In genomic region chr2:77815775-77816412, GRCm38 (mm10) we compare ENCODE assay signal across 8 mouse cellular contexts. TPM values are rescaled to one million over a fixed set of nuclear protein-coding genes. Genes with fewer than 3 reads are reported as not detected.
DNase-seq lines count a peak whose midpoint lies in the region; ATAC-seq and TF ChIP-seq lines count a peak whose summit lies in the region.

No protein-coding gene starts in this region.

- no peaks in the 10 kb centered on the region for H3K4me1 ChIP-seq in liver, embryonic 11.5 days (replicated peaks; ENCODE audit: control insufficient read depth, insufficient read depth, low read length)
- 0 out of 2 replicates have a peak, but pooled peaks cover 2% of the 10 kb centered on the region for H3K4me1 ChIP-seq in heart, embryonic 16.5 days (ENCODE audit: control insufficient read depth, insufficient read depth, low read length)
- peaks cover 6% of the 10 kb centered on the region; the same call in 1 of the 2 replicates for H3K4me1 ChIP-seq in olfactory bulb, adult 2 months (ENCODE audit: control insufficient read depth, insufficient read depth, low read length)

- H3K9ac ChIP-seq in liver, embryonic 11.5 days (ENCODE audit: low read depth, low read length) = no peak overlapping the region
- H3K9ac ChIP-seq in heart, embryonic 16.5 days (ENCODE audit: low read length) = peak overlapping the region; percentile 72

- peak; percentile 34 for DNase-seq in liver, embryonic 11.5 days (ENCODE audit: low spot score)
- no peak for DNase-seq in liver
- DNase-seq in cerebellum, postnatal 14 days = peak; percentile 80 to 87
- DNase-seq in left cerebral cortex, postnatal 25 days (ENCODE audit: low spot score in 2 of 2) = peak; percentile 43 to 83
- DNase-seq in ovary, postnatal 14 days (ENCODE audit: low spot score) = no peak
- no peak for DNase-seq in urinary bladder, postnatal 4 days (ENCODE audit: low spot score in 2 of 2)

- no peaks in the 10 kb centered on the region for H3K36me3 ChIP-seq in liver, embryonic 11.5 days (ENCODE audit: control insufficient read depth, insufficient read depth, low read length)
- H3K36me3 ChIP-seq in heart, embryonic 16.5 days (ENCODE audit: control insufficient read depth, insufficient read depth) = no peaks in the 10 kb centered on the region

- peaks cover 46% of the 10 kb centered on the region for H3K27me3 ChIP-seq in liver, embryonic 11.5 days (replicated peaks; ENCODE audit: control insufficient read depth, insufficient read depth, low read length)
- peaks cover 35% of the 10 kb centered on the region for H3K27me3 ChIP-seq in heart, embryonic 16.5 days (ENCODE audit: control insufficient read depth, insufficient read depth, low read length)

- WGBS in liver, embryonic 11.5 days = 4% methylated on average over 20 of the region's 20 CpGs
- WGBS in heart, embryonic 16.5 days = 5% methylated on average over 20 of the region's 20 CpGs
- 7% methylated on average over 20 of the region's 20 CpGs for WGBS in olfactory bulb, adult 2 months

- no peak for TF ChIP-seq POLR2A in olfactory bulb, adult 2 months (IDR thresholded peaks at IDR 0.05; ENCODE audit: insufficient read depth, low read depth, low read length)

- no peaks in the 10 kb centered on the region for H3K9me3 ChIP-seq in liver, embryonic 11.5 days (ENCODE audit: control insufficient read depth, low read length)
- no peaks in the 10 kb centered on the region for H3K9me3 ChIP-seq in heart, embryonic 16.5 days (replicated peaks; ENCODE audit: control insufficient read depth, low read length)

- H3K4me3 ChIP-seq in liver, embryonic 11.5 days (ENCODE audit: low read depth, low read length) = peak overlapping the region; percentile 54
- H3K4me3 ChIP-seq in heart, embryonic 16.5 days (ENCODE audit: low read length) = peak overlapping the region; percentile 67
- peak overlapping the region; percentile 79 for H3K4me3 ChIP-seq in olfactory bulb, adult 2 months (ENCODE audit: insufficient read depth, low read depth, low read length)

- peak overlapping the region; percentile 83 for H3K4me2 ChIP-seq in liver, embryonic 11.5 days
- H3K4me2 ChIP-seq in heart, embryonic 16.5 days (ENCODE audit: low read depth, low read length) = peak overlapping the region; percentile 100

- no peak for TF ChIP-seq CTCF in olfactory bulb, adult 2 months (IDR thresholded peaks at IDR 0.05; ENCODE audit: insufficient read depth, low read depth, low read length)

- no peak overlapping the region for H3K27ac ChIP-seq in liver, embryonic 11.5 days (ENCODE audit: low read depth, low read length)
- no peak overlapping the region for H3K27ac ChIP-seq in heart, embryonic 16.5 days (ENCODE audit: low read length)
- H3K27ac ChIP-seq in olfactory bulb, adult 2 months (ENCODE audit: insufficient read depth, low read depth, low read length) = no peak overlapping the region; the same call in 1 of the 2 replicates

- intact Hi-C loops in left cerebral cortex, postnatal 25 days (cut with DNase I) = loop anchor here (1.0 to 5.0 kb wide), 4 partner anchors 25 to 91 kb away; no protein-coding TSS in a partner anchor

- peak; percentile 23; the same call in 1 of the 2 replicates for ATAC-seq in liver, embryonic 11.5 days (replicated peaks; ENCODE audit: low FRiP score)
- no peak for ATAC-seq in heart, embryonic 16.5 days (replicated peaks; ENCODE audit: extremely low read depth, insufficient read depth, low FRiP score)

RNA-seq across cellular contexts. Expression of gene Zfp385b, which starts 3.5 kb away (rescaled TPM):
- polyA plus RNA-seq in liver, embryonic 11.5 days (2014; fragmentation: Nextera tagmentation; extraction: Ambion mirVana) = 2.6 and 2.8 TPM in 2 replicates
- 3.8 and 4.0 TPM in 2 replicates for polyA plus RNA-seq in heart, embryonic 16.5 days (2015; fragmentation: Nextera tagmentation; extraction: Ambion mirVana)
- 10 to 100 TPM; 46.6 to 56.4 TPM for total RNA-seq in left cerebral cortex, postnatal 25 days (2021)
- polyA plus RNA-seq in olfactory bulb, adult 2 months (2012; ENCODE audit: insufficient read depth, insufficient read length, low replicate concordance, missing spikeins) = not detected in 2 replicates

Comparison
In these comparisons a context has a peak if more than half of its experiments do, and no peak if none do; other contexts are left out.
1. DNase-seq: peak in liver, embryonic 11.5 days (single experiment), cerebellum, postnatal 14 days (2 of 2) and left cerebral cortex, postnatal 25 days (2 of 2); none in liver (single experiment), ovary, postnatal 14 days (single experiment) and urinary bladder, postnatal 4 days (0 of 2).
2. Peak in every context shown above with its lines, with median percentiles within 50 percentile points of each other: H3K4me3 ChIP-seq.